Mouse (Mus musculus) forebrain, embryonic 15.5 days (tissue): ENCODE measurements around the gene Vps50. TPM values are rescaled to one million over a fixed set of nuclear protein-coding genes. Genes with fewer than 3 reads are reported as not detected.

Experiments used
- ATAC-seq: fragments of 200-750 bp; cut with Nextera tagmentation; replicated peaks from 2 replicates; pipeline ENCODE4 v1.8.0; 2017; ENCODE audit warnings: mild to moderate bottlenecking, moderate TSS enrichment, moderate library complexity
- H3K27ac ChIP-seq: fragments of 300-500 bp; sonication (generic); replicated peaks from 2 replicates; pipeline ENCODE4 v1.5.1; 2015; ENCODE audit warnings: mild to moderate bottlenecking, inconsistent platforms
- H3K27me3 ChIP-seq: fragments of 300-500 bp; sonication (generic); 2 replicates; pipeline ENCODE4 v1.6.1; 2015; ENCODE audit warnings: inconsistent platforms
- H3K36me3 ChIP-seq: fragments of 300-500 bp; sonication (generic); 2 replicates; pipeline ENCODE4 v1.6.1; 2015; ENCODE audit warnings: mild to moderate bottlenecking, inconsistent platforms
- H3K4me1 ChIP-seq: fragments of 300-500 bp; sonication (generic); 2 replicates; pipeline ENCODE4 v1.6.1; 2015; ENCODE audit warnings: inconsistent platforms
- H3K4me2 ChIP-seq: fragments of 300-500 bp; sonication (generic); replicated peaks from 2 replicates; pipeline ENCODE4 v1.6.1; 2015; ENCODE audit warnings: mild to moderate bottlenecking, inconsistent platforms
- H3K4me3 ChIP-seq: fragments of 300-500 bp; sonication (generic); 2 replicates; pipeline ENCODE4 v1.5.1; 2015; ENCODE audit warnings: mild to moderate bottlenecking, inconsistent platforms
- H3K9ac ChIP-seq: fragments of 300-500 bp; sonication (generic); replicated peaks from 2 replicates; pipeline ENCODE4 v1.6.1; 2015; ENCODE audit warnings: mild to moderate bottlenecking, inconsistent platforms
- H3K9me3 ChIP-seq: fragments of 300-500 bp; sonication (generic); 2 replicates; pipeline ENCODE4 v1.6.1; 2016; ENCODE audit warnings: inconsistent platforms
- WGBS: fragments of 180-500 bp; shearing (Covaris S2); methylation state at CpG from one replicate; pipeline ENCODE4 v1.1.7; 2015; ENCODE audit warnings: mixed read lengths; 5-methylcytosine and 5-hydroxymethylcytosine counted together
- polyA plus RNA-seq: library from polyadenylated mRNA; unstranded; fragments of >200 nt; fragmentation: Nextera tagmentation; extraction: Ambion mirVana; gene quantifications from 2 replicates; pipeline ENCODE4 v1.2.1, GENCODE M21; 2015

Vps50 gene
- polyA plus RNA-seq = 49.3 and 52.6 TPM in 2 replicates

DNA sequence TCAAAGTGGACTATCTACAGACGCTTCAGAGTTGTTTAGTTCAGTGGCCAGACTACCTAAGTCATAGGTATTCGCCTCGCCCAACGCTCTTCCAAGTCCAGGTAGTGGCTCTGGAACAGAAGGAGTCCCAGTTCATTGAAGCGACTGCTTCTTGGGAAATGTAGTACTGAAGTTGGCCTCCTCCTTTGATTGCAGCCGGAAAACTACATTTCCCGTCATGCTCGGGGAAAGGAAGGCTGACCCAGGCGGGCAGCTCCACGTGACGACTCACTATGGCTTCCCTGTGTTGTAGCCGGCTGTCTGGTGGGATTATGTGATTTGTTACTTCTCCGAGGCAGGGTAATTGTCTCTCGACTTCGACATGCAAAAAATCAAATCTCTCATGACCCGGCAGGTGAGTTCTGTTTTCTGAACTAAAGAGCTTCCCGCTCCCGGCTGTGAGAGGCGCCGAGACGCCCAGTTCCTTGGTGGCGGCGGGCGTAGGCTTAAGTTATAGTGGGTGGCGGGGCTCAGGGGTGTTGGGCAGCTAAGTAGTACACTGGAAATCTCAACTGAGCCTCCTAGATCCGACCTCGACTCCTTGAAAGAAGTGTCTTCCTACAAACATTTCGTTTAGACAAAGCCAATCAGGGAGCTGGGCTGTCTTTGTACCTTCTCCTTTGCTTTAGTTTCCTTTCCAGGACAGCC is at the start of gene Vps50, which contains the start of gene Hepacam2:
Gene Vps50 (plus strand): TSS at position 221 of the 687 bp plus-strand sequence.
Gene Hepacam2 (minus strand): TSS at position 137 of the 687 bp plus-strand sequence.
- Histone ChIP-seq H3K9ac (peak within 1 kb of the TSS; percentile 59), H3K4me2 (peak within 1 kb of the TSS; percentile 84), H3K36me3 (no peaks in the 10 kb centered on the region), H3K27ac (no peak within 1 kb of the TSS), H3K27me3 (no peaks in the 10 kb centered on the region), H3K4me1 (peaks cover 18% of the 10 kb centered on the region), H3K9me3 (no peaks in the 10 kb centered on the region), H3K4me3 (peak within 1 kb of the TSS; percentile 64)
- peak; percentile 100 for ATAC-seq
- under 1% methylated on average over 28 of the region's 28 CpGs for WGBS

DNA sequence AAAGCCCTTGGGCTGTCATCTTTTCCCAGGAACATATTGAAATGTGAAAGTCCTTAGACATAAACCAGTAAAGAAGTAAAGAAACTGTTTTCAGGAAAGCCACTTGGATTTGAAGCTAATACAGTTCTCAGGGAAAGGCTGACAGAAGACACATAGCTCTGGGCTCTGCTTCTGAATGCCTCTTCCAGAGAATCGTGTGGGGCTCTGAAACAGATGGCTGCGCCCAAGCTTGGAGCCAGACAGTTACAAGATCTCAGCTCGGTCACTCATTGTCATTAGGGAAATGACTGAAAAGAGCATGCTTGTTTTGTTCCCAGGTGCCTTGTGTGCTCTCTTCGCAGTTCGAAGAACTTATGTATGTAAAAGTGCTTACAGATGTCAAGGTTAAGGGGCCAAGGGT is 43.8 kb upstream of the Vps50 start:
- WGBS = 66% methylated on average over 5 of the region's 5 CpGs

DNA sequence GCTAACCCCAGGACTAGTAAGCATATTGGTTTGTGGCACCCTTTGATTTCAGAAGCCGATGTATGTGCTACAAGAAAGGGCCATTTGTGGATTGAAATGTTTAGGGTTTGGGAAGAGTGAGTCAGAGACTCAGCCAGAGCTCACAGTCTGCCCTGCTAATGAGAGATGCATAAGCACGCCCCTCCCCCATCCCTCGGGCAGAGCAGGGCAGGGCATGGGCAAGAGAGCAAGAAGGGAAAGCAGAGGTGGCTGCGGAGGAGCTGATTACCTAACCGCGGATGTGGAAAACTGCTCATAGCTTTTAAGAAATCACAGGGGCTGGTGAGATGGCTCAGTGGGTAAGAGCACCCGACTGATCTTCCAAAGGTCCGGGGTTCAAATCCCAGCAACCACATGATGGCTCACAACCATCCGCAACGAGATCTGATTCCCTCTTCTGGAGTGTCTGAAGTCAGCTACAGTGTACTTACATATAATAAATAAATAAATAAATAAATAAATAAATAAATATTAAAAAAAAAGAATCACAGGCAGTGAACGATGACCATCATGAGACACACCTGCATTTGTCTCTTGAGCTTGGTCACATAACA is 42.1 kb upstream of the Vps50 start:
- Histone ChIP-seq H3K36me3 (no peaks in the 10 kb centered on the region), H3K4me2 (no peak overlapping the region), H3K4me1 (0 out of 2 replicates have a peak, but pooled peaks cover 3% of the 10 kb centered on the region), H3K4me3 (no peak overlapping the region), H3K27ac (no peak overlapping the region), H3K9ac (no peak overlapping the region), H3K9me3 (no peaks in the 10 kb centered on the region), H3K27me3 (no peaks in the 10 kb centered on the region)
- no peak for ATAC-seq
- 70% methylated on average over 11 of the region's 11 CpGs for whole genome bisulfite sequencing

More for the DNA sequence above, 43.8 kb upstream of the Vps50 start:
- H3K36me3 ChIP-seq = no peaks in the 10 kb centered on the region
- no peak overlapping the region for H3K4me3 ChIP-seq
- H3K27ac ChIP-seq = no peak overlapping the region
- H3K9ac ChIP-seq = no peak overlapping the region
- 0 out of 2 replicates have a peak, but pooled peaks cover 3% of the 10 kb centered on the region for H3K4me1 ChIP-seq
- no peaks in the 10 kb centered on the region for H3K27me3 ChIP-seq
- ATAC-seq = no peak
- H3K4me2 ChIP-seq = no peak overlapping the region
- H3K9me3 ChIP-seq = no peaks in the 10 kb centered on the region

DNA sequence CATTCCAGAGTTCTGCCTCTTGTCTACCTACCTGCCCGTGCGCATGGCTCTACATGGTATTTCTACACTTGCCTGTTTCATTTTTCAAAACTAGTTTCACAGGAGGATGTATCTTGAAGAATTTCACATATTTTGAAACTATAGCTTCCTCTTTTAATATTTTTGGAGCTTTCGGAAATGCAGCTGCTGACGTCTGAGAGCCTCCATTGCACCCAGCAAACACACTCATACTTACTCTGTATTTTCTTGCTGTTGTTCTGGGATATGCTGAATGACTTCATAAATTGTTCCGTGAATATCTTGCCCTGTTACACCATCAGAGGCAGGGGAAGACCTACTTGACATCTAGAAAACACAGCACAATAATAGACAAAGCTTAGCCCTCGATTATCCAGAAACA is 35.2 kb upstream of the Vps50 start:
- no peak overlapping the region for H3K27ac ChIP-seq
- H3K4me3 ChIP-seq = no peak overlapping the region
- H3K4me2 ChIP-seq = no peak overlapping the region
- H3K9ac ChIP-seq = no peak overlapping the region
- no peaks in the 10 kb centered on the region for H3K9me3 ChIP-seq
- WGBS = 83% methylated on average over 6 of the region's 6 CpGs
- H3K4me1 ChIP-seq = no peaks in the 10 kb centered on the region
- no peaks in the 10 kb centered on the region for H3K36me3 ChIP-seq
- no peak for ATAC-seq
- H3K27me3 ChIP-seq = no peaks in the 10 kb centered on the region

DNA sequence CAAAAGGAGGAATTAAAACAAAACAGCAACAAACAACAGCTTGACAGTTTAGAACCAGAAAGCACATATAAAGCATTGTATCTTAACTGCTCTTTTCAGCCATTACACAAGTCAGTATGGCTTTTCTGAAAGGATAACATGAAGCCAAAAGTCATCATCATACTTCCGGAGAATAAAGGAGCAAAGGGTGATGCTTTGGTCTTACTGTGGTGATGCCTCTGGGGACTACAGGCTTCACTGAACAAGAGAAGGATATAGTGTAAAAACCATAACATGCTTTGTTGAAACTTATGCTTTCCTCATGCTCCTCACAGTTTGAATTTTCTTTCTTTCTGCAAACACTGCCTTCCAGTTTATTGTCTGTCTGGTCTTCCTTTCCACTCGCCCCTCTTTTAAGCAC is 34.6 kb upstream of the Vps50 start:
- Histone ChIP-seq H3K4me1 (no peaks in the 10 kb centered on the region), H3K27me3 (no peaks in the 10 kb centered on the region), H3K9ac (no peak overlapping the region), H3K4me2 (no peak overlapping the region), H3K9me3 (no peaks in the 10 kb centered on the region), H3K27ac (no peak overlapping the region), H3K36me3 (no peaks in the 10 kb centered on the region), H3K4me3 (no peak overlapping the region)
- 90% methylated on average over 2 of the region's 2 CpGs for whole genome bisulfite sequencing
- no peak for ATAC-seq

DNA sequence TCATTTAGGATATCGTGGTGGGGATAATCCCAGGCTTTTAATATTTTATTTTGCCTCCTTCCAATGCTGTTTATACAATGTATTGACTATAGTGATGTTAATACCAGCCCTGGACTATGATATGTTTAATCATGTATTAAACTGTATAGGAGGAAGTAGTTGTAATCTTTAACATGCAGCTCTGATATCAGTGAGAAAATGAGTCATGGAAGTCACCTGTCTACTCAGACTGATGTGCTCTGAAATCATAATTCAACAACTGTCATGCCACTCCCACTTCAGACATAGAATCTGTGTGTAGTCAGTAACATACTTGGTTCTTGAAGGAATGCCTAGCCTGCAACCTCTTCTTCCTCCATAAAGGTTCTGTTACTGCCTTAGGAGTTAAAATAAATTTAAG is 29.6 kb upstream of the Vps50 start:
- no peak overlapping the region for H3K4me3 ChIP-seq
- H3K27me3 ChIP-seq = no peaks in the 10 kb centered on the region
- no peak for ATAC-seq
- H3K4me1 ChIP-seq = no peaks in the 10 kb centered on the region
- no peak overlapping the region for H3K9ac ChIP-seq
- H3K4me2 ChIP-seq = no peak overlapping the region
- H3K9me3 ChIP-seq = no peaks in the 10 kb centered on the region
- 55% methylated on average over 1 of the region's 1 CpGs for WGBS
- H3K36me3 ChIP-seq = no peaks in the 10 kb centered on the region
- H3K27ac ChIP-seq = no peak overlapping the region

DNA sequence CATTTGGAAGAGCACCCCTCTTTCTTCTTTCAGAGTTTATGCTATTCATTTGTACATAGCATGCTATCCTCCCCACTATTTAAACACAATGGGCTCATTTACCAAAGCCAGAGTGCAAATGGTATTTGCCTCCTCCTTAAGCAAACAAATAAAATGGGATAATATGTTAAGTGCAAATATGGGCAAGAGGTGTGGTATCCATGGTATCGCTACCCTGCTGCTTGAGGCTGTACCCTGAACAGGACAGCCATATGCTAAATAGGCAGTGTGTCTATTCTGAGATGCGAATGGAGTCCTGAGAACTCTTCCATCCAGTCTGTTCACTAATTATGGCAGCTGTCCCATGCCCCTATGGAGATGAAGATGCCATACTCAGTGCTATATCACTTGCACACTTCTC is 27.5 kb upstream of the Vps50 start:
- Histone ChIP-seq H3K9me3 (no peaks in the 10 kb centered on the region), H3K36me3 (no peaks in the 10 kb centered on the region), H3K4me1 (no peaks in the 10 kb centered on the region), H3K4me2 (no peak overlapping the region), H3K27me3 (no peaks in the 10 kb centered on the region), H3K27ac (no peak overlapping the region), H3K9ac (no peak overlapping the region), H3K4me3 (no peak overlapping the region)
- ATAC-seq = no peak
- WGBS = 71% methylated on average over 2 of the region's 2 CpGs

DNA sequence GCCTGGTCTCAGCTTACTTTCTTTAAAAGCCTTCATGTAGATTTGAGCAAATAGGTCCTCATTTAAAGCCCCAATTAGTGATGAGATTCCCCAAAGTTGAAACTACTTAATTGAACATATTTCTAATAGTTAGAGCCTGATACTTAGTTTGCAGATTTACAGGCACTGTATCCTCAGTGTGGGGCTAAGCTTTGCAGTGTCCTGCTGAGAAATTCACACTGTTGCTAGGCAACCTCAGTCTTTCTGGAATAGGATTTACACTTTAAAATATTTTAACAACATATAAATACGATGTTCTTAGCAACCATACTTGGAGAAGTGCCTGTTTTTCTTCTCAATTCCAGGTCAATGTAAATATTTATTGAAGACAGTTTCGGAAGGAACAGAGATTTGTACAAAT is 21.9 kb upstream of the Vps50 start:
- Histone ChIP-seq H3K4me1 (no peaks in the 10 kb centered on the region), H3K4me2 (no peak overlapping the region), H3K9me3 (no peaks in the 10 kb centered on the region), H3K9ac (no peak overlapping the region), H3K36me3 (no peaks in the 10 kb centered on the region), H3K27me3 (no peaks in the 10 kb centered on the region), H3K27ac (no peak overlapping the region), H3K4me3 (no peak overlapping the region)
- WGBS = 39% methylated on average over 2 of the region's 2 CpGs
- ATAC-seq = no peak

DNA sequence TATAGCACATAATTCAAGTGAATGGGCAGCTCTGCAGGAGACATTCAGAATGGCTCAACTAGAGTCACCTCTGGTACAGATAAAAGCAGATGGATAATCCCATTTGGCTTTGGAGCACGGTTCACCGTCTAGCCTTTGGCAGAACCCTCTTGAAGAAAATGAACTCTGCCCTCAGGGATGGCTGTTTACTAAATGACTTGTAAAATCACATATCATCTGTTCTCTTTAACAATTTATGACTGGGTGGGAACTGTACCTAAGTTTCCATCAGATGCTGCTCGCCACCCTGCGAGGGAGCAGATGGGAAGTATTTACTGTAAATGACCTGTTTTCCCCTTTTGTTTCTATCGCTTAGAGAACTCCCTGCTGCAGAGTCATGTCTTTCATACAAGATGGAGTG is 18.3 kb upstream of the Vps50 start:
- Histone ChIP-seq H3K27me3 (no peaks in the 10 kb centered on the region), H3K36me3 (no peaks in the 10 kb centered on the region), H3K4me2 (no peak overlapping the region), H3K27ac (no peak overlapping the region), H3K9me3 (no peaks in the 10 kb centered on the region), H3K4me3 (no peak overlapping the region), H3K4me1 (no peaks in the 10 kb centered on the region), H3K9ac (no peak overlapping the region)
- ATAC-seq = no peak
- 59% methylated on average over 5 of the region's 5 CpGs for WGBS

DNA sequence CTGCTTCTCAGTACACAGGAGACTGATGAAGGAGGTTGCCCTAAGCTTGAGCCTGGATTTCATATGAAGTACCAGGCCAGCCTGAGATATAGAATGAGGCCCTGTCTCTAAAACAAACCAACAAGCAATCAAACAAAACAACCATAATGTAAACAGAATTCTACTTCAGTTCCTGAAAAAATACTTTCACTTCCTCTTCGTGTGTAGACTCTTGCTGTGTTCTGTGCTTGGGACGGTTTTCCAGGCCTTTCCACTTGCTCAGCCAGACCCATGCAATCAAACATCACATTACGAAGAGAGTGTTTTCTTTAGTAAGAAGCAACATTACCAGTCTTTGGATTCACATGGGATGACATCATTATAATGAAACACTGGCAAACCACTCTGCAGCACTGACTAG is 16.5 kb upstream of the Vps50 start:
- no peak overlapping the region for H3K27ac ChIP-seq
- no peaks in the 10 kb centered on the region for H3K9me3 ChIP-seq
- no peak overlapping the region for H3K4me2 ChIP-seq
- ATAC-seq = no peak
- no peaks in the 10 kb centered on the region for H3K36me3 ChIP-seq
- 85% methylated on average over 3 of the region's 3 CpGs for WGBS
- H3K4me1 ChIP-seq = no peaks in the 10 kb centered on the region
- no peak overlapping the region for H3K4me3 ChIP-seq
- no peak overlapping the region for H3K9ac ChIP-seq
- H3K27me3 ChIP-seq = no peaks in the 10 kb centered on the region

DNA sequence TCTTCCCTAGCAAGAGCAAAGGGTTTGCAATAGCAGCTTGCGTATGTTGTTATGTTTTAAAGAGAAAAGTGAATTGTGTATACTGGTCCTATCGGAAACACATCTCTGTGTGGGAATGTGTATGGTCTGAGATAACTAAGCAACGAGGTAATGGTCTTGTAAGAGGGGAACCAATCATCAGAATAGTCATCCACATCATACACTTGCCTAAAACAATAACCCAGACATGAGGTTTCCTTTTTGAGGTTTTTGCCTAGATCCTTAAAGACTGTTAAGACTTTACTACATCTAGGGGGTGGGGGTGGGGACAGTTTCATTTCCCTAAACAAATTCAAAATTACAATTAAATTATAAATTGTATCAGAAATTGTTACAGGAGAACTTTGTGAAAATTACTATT is 13.0 kb upstream of the Vps50 start:
- WGBS = 81% methylated on average over 3 of the region's 3 CpGs
- Histone ChIP-seq H3K9ac (no peak overlapping the region), H3K27ac (no peak overlapping the region), H3K27me3 (no peaks in the 10 kb centered on the region), H3K9me3 (no peaks in the 10 kb centered on the region), H3K4me3 (no peak overlapping the region), H3K4me1 (no peaks in the 10 kb centered on the region), H3K4me2 (no peak overlapping the region), H3K36me3 (no peaks in the 10 kb centered on the region)
- no peak for ATAC-seq

DNA sequence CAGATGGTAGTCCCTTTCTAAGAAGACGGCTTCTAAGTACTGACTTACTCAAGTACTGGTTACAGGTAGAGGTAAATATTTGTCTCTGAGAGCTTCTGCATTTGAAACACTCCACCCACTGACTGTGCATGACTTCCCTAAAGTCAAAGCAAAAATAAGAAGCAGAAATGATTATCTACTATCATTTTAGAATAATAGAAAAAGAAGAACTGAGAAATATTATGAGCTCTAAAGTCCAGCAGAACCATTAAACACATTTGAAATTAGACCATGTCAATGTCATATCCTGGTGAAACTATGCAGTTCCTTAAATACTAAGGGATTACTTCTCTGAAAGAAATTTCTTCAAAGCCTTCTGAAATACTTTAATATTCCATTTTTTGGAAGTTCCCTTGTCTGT is 10.8 kb upstream of the Vps50 start:
- H3K27ac ChIP-seq = no peak overlapping the region
- H3K27me3 ChIP-seq = no peaks in the 10 kb centered on the region
- H3K4me2 ChIP-seq = no peak overlapping the region
- H3K4me1 ChIP-seq = no peaks in the 10 kb centered on the region
- no peak for ATAC-seq
- H3K9me3 ChIP-seq = no peaks in the 10 kb centered on the region
- no peaks in the 10 kb centered on the region for H3K36me3 ChIP-seq
- 87% methylated on average over 1 of the region's 1 CpGs for WGBS
- H3K9ac ChIP-seq = no peak overlapping the region
- no peak overlapping the region for H3K4me3 ChIP-seq

DNA sequence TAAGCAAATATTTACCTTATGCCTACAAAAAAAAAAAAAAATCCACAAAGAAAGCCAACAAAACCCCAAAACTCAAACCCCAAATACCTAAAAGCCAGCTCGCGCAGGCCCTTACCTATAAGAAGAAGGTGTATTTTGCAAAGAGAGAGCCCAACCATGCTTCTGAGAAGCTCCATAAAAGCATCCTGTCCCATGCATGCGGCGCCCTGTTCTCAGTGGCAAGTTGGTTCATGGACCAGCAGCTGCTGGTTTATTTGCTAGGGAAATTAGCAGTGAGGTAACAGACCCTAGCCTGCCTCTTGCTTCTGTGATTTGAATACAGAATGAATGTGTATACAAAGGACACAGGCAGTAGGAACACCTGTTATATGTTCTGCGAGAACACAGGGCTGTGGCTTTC is 3.9 kb upstream of the Vps50 start:
- Histone ChIP-seq H3K27me3 (no peaks in the 10 kb centered on the region), H3K4me2 (no peak overlapping the region), H3K9ac (no peak overlapping the region), H3K27ac (no peak overlapping the region), H3K4me1 (peaks cover 10% of the 10 kb centered on the region; the same call in 1 of the 2 replicates), H3K36me3 (no peaks in the 10 kb centered on the region), H3K4me3 (no peak overlapping the region), H3K9me3 (no peaks in the 10 kb centered on the region)
- 80% methylated on average over 5 of the region's 5 CpGs for WGBS
- ATAC-seq = no peak
